Mouse (Mus musculus): ENCODE measurements around the gene Lum. TPM values are rescaled to one million over a fixed set of nuclear protein-coding genes. Genes with fewer than 3 reads are reported as not detected.

Gene Lum
- polyA plus RNA-seq (2014; fragmentation: Illumina TruSeq; extraction: RNeasy Lipid Tissue Mini Kit (QIAGEN cat#74804); ENCODE audit: low read depth, low replicate concordance), result 7.4 TPM

DNA sequence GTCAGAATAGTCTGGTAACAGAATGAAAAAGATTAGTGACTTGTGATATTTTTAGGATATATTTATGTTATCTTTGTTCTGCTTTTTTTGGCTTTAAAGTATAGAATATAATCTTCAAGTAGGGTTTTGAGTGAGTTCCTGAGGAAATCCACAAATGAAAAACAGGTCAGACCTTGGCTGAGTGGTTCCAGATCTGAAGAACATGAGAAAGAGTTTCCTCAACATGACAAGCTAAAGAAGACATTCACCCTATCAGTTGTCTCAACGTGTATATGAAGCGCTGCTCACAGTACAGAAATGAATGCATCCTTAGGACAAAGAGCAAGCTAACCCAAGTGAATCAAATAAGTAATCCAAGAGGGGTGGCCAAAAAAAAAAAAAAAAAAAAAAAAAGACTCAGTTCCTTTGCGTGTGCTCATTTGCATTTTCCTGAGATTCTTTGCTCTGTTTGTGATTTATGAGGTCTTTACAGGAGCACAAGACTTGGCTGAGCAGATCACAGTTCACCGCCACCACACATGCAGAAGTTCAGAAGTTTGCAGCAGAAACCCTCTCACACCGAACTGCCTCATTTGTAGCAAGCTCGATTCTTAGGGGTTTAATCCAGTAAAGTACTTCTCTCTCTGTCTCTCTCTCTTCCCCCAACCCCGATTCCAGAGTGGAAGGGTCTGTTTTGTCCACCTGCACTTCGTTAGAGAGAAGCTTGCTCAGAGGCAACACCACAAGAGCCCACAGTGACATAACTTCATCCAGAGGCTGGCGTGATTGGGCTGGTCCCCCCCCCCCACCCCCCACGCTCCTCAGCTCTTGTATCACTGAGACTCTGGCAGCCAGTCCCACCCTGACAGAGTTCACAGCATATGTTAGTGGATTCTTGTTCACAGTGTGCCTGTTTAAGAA, at the start of gene Lum:
Lum (plus strand) TSS at position 172 of the 900 bp plus-strand sequence.

DNA sequence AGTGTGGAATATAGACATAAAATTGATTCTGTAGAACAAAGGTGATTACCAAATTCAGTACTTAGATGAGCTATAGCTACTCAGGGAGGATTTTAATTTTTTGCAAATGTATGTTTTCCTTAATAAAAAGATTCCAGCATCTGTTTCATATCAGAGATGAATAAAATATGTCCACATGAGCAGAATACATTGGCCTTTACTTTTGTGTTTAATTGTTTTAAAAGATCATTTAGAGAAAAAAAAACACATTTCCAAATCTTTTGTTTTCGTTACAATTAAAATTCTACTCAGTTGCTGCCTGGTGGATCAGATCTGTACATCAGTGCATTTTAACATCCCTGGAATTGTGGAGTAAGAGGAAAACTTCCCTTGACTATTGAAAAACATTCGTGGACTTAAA, 41.7 kb downstream of the Lum start, which contains the start of gene Kera:
Kera (plus strand) TSS at position 301 of the 400 bp plus-strand sequence.

Other genes with a start within 250 kb of the Lum start
- gene Dcn, start 85.5 kb upstream of the Lum start, polyA plus RNA-seq (2014; fragmentation: Illumina TruSeq; extraction: RNeasy Lipid Tissue Mini Kit (QIAGEN cat#74804); ENCODE audit: low read depth, low replicate concordance), result 122 TPM
- gene Kera, start 41.8 kb downstream of the Lum start, polyA plus RNA-seq (2014; fragmentation: Illumina TruSeq; extraction: RNeasy Lipid Tissue Mini Kit (QIAGEN cat#74804); ENCODE audit: low read depth, low replicate concordance), result 0.14 TPM
- 92.1 TPM for gene Epyc, start 78.9 kb downstream of the Lum start, polyA plus RNA-seq (2014; fragmentation: Illumina TruSeq; extraction: RNeasy Lipid Tissue Mini Kit (QIAGEN cat#74804); ENCODE audit: low read depth, low replicate concordance)
- 257 TPM for gene Ccer1, start 127.9 kb downstream of the Lum start, polyA plus RNA-seq (2014; fragmentation: Illumina TruSeq; extraction: RNeasy Lipid Tissue Mini Kit (QIAGEN cat#74804); ENCODE audit: low read depth, low replicate concordance)
- gene C030005K15Rik, start 161.6 kb downstream of the Lum start, polyA plus RNA-seq (2014; fragmentation: Illumina TruSeq; extraction: RNeasy Lipid Tissue Mini Kit (QIAGEN cat#74804); ENCODE audit: low read depth, low replicate concordance), result not detected